Mouse (Mus musculus) kidney, adult 18-20 months (tissue): Measurements from ENCODE around the gene Nr2f2.

Source experiments
- DNase-seq: peaks from one replicate; pipeline ENCODE4 v3.0.0; 2021

Gene Nr2f2

GRCm38 (mm10) chr7:70364798-70365197, 1.7 kb downstream of the Nr2f2 start:
- peak; percentile 64 for DNase-seq

GRCm38 (mm10) chr7:70363351-70363750, 3.2 kb downstream of the Nr2f2 start:
- DNase-seq, result no peak

GRCm38 (mm10) chr7:70362526-70363170, 3.9 kb downstream of the Nr2f2 start:
- DNase-seq, result peak; percentile 60

- peak; percentile 95 for DNase-seq
Measured at GRCm38 (mm10) chr7:70361383-70362364, 4.9 kb downstream of the Nr2f2 start.

GRCm38 (mm10) chr7:70360611-70361382, 5.7 kb downstream of the Nr2f2 start:
- DNase-seq, result peak; percentile 62

GRCm38 (mm10) chr7:70359791-70360581, 6.5 kb downstream of the Nr2f2 start:
- DNase-seq, result peak; percentile 70

GRCm38 (mm10) chr7:70358848-70359591, 7.5 kb downstream of the Nr2f2 start:
- DNase-seq, result peak; percentile 80

GRCm38 (mm10) chr7:70358020-70358847, 8.3 kb downstream of the Nr2f2 start:
- peak; percentile 82 for DNase-seq

GRCm38 (mm10) chr7:70357516-70358019, 9.0 kb downstream of the Nr2f2 start:
- DNase-seq, result no peak

- DNase-seq, result peak; percentile 60
Measured at GRCm38 (mm10) chr7:70356691-70357515, 9.6 kb downstream of the Nr2f2 start.

GRCm38 (mm10) chr7:70355691-70356568, 10.6 kb downstream of the Nr2f2 start:
- DNase-seq, result peak; percentile 15

- DNase-seq, result peak; percentile 17
Measured at GRCm38 (mm10) chr7:70355357-70355620, 11.2 kb downstream of the Nr2f2 start.

- DNase-seq, result peak; percentile 38
Measured at GRCm38 (mm10) chr7:70354606-70355356, 11.8 kb downstream of the Nr2f2 start.

- peak; percentile 31 for DNase-seq
Measured at GRCm38 (mm10) chr7:70353151-70353550, 13.4 kb downstream of the Nr2f2 start.

GRCm38 (mm10) chr7:70352617-70353016, 13.9 kb downstream of the Nr2f2 start:
- DNase-seq, result peak; percentile 6

GRCm38 (mm10) chr7:70351981-70352560, 14.5 kb downstream of the Nr2f2 start:
- DNase-seq, result peak; percentile 18

- DNase-seq, result peak; percentile 61
Measured at GRCm38 (mm10) chr7:70350781-70351551, 15.6 kb downstream of the Nr2f2 start.
